Mouse (Mus musculus) macrophage (primary cell): ENCODE measurements around the gene Myl10. TPM values are rescaled to one million over a fixed set of nuclear protein-coding genes. Genes with fewer than 3 reads are reported as not detected.
"Not testable (repeated sequence)": the region's sequence is repeated elsewhere in the genome, so short reads cannot be mapped to it uniquely, and the experiment has no call there.

Source experiments
- H3K27ac ChIP-seq: fragments of 350-480 bp; formaldehyde crosslinking; 2 replicates; pipeline ENCODE4 v1.9.0; 2021
- H3K36me3 ChIP-seq: fragments of 350-480 bp; formaldehyde crosslinking; 2 replicates; pipeline ENCODE4 v1.9.0; 2021; ENCODE audit errors: inconsistent target
- H3K4me3 ChIP-seq: fragments of 350-480 bp; formaldehyde crosslinking; 2 replicates; pipeline ENCODE4 v1.9.0; 2021; ENCODE audit errors: inconsistent target
- H3K79me2 ChIP-seq: fragments of 350-480 bp; formaldehyde crosslinking; 2 replicates; pipeline ENCODE4 v1.9.0; 2021; ENCODE audit errors: inconsistent target
- WGBS: methylation state at CpG from one replicate; pipeline ENCODE4 v1.1.7; 2026; ENCODE audit warnings: inconsistent platforms; ENCODE audit not compliant: missing documents; 5-methylcytosine and 5-hydroxymethylcytosine counted together
- polyA plus RNA-seq: library from polyadenylated mRNA; stranded (reverse); fragments of 250-400 nt; gene quantifications from 3 replicates; pipeline ENCODE4 v1.2.4, GENCODE M21; 2018; ENCODE audit warnings: inconsistent platforms
- total RNA-seq, 78 experiments: library from RNA; depleted of rRNA; stranded (reverse); fragments of 250-400 nt; gene quantifications; 1 replicate in 9 of 78; 2 replicates in 24 of 78; 3 replicates in 43 of 78; 4 replicates in 2 of 78; pipeline ENCODE4 v1.2.4; 2018; ENCODE audit warnings: inconsistent platforms in 56 of 78

Gene Myl10
- not detected for total RNA-seq (2018; cell fraction: chromatin; rRNA removed)
- total RNA-seq (2018; cell fraction: cytosol; rRNA removed), result under 1 TPM in 1 of 26 experiments, not detected in 25; 0.39 TPM
- total RNA-seq (2018; cell fraction: nucleus; rRNA removed), result not detected
- polyA plus RNA-seq, result not detected in 3 replicates

- Histone ChIP-seq H3K36me3 (no peaks in the 10 kb centered on the region), H3K27ac (no peak within 1 kb of the TSS), H3K79me2 (no peaks in the 10 kb centered on the region), H3K4me3 (no peak within 1 kb of the TSS)
- WGBS, result 76% methylated on average over 4 of the region's 4 CpGs
These were observed at the start of gene Myl10 for GRCm38 (mm10) chr5:136692784-136693183. Gene Myl10, plus strand, starts transcription at chr5:136693146.

GRCm38 (mm10) chr5:136646731-136647328, 46.1 kb upstream of the Myl10 start:
- WGBS, result 81% methylated on average over 4 of the region's 4 CpGs
- H3K79me2 ChIP-seq, result no peaks in the 10 kb centered on the region

GRCm38 (mm10) chr5:136649071-136649470, 43.9 kb upstream of the Myl10 start:
- 79% methylated on average over 5 of the region's 5 CpGs for WGBS
- Histone ChIP-seq H3K36me3 (no peaks in the 10 kb centered on the region), H3K27ac (no peak overlapping the region), H3K79me2 (no peaks in the 10 kb centered on the region), H3K4me3 (no peak overlapping the region)

More at GRCm38 (mm10) chr5:136646731-136647328, 46.1 kb upstream of the Myl10 start:
- Histone ChIP-seq H3K27ac (no peak overlapping the region), H3K36me3 (no peaks in the 10 kb centered on the region), H3K4me3 (no peak overlapping the region)

- Histone ChIP-seq H3K79me2 (no peaks in the 10 kb centered on the region), H3K36me3 (no peaks in the 10 kb centered on the region), H3K27ac (no peak overlapping the region), H3K4me3 (no peak overlapping the region)
- 67% methylated on average over 5 of the region's 5 CpGs for WGBS
These were observed 43.3 kb upstream of the Myl10 start for GRCm38 (mm10) chr5:136649655-136650054.

- Histone ChIP-seq H3K27ac (no peak overlapping the region), H3K79me2 (no peaks in the 10 kb centered on the region), H3K36me3 (no peaks in the 10 kb centered on the region), H3K4me3 (no peak overlapping the region)
These were observed 38.5 kb upstream of the Myl10 start for GRCm38 (mm10) chr5:136654481-136654880.

- 94% methylated on average over 10 of the region's 10 CpGs for WGBS
- Histone ChIP-seq H3K36me3 (no peaks in the 10 kb centered on the region), H3K27ac (no peak overlapping the region)
These were observed 36.0 kb upstream of the Myl10 start for GRCm38 (mm10) chr5:136656830-136657395.

GRCm38 (mm10) chr5:136660721-136661120, 32.2 kb upstream of the Myl10 start:
- H3K4me3 ChIP-seq, H3K36me3 ChIP-seq, H3K79me2 ChIP-seq, H3K27ac ChIP-seq: not testable (repeated sequence)
- WGBS, result 89% methylated on average over 5 of the region's 5 CpGs

More at GRCm38 (mm10) chr5:136656830-136657395, 36.0 kb upstream of the Myl10 start:
- Histone ChIP-seq H3K79me2 (no peaks in the 10 kb centered on the region), H3K4me3 (no peak overlapping the region)

GRCm38 (mm10) chr5:136662281-136662680, 30.7 kb upstream of the Myl10 start:
- Histone ChIP-seq H3K27ac (no peak overlapping the region), H3K79me2 (no peaks in the 10 kb centered on the region), H3K4me3 (no peak overlapping the region), H3K36me3 (no peaks in the 10 kb centered on the region)
- WGBS, result 94% methylated on average over 10 of the region's 10 CpGs

GRCm38 (mm10) chr5:136662822-136663221, 30.1 kb upstream of the Myl10 start:
- Histone ChIP-seq H3K27ac (no peak overlapping the region), H3K4me3 (no peak overlapping the region), H3K36me3 (no peaks in the 10 kb centered on the region), H3K79me2 (no peaks in the 10 kb centered on the region)
- 83% methylated on average over 1 of the region's 1 CpGs for WGBS

GRCm38 (mm10) chr5:136664497-136664896, 28.4 kb upstream of the Myl10 start:
- Histone ChIP-seq H3K27ac (no peak overlapping the region), H3K79me2 (no peaks in the 10 kb centered on the region), H3K4me3 (no peak overlapping the region), H3K36me3 (no peaks in the 10 kb centered on the region)
- WGBS, result 4% methylated on average over 9 of the region's 9 CpGs

- Histone ChIP-seq H3K36me3 (no peaks in the 10 kb centered on the region), H3K27ac (no peak overlapping the region), H3K4me3 (no peak overlapping the region), H3K79me2 (no peaks in the 10 kb centered on the region)
- 90% methylated on average over 18 of the region's 18 CpGs for WGBS
These were observed 16.5 kb upstream of the Myl10 start for GRCm38 (mm10) chr5:136676315-136677030.

- H3K27ac ChIP-seq, result no peak overlapping the region
- no peaks in the 10 kb centered on the region for H3K79me2 ChIP-seq
- WGBS, result 70% methylated on average over 6 of the region's 6 CpGs
- no peaks in the 10 kb centered on the region for H3K36me3 ChIP-seq
- H3K4me3 ChIP-seq, result no peak overlapping the region
These were observed 14.1 kb upstream of the Myl10 start for GRCm38 (mm10) chr5:136678840-136679348.

GRCm38 (mm10) chr5:136686349-136686748, 6.6 kb upstream of the Myl10 start:
- 96% methylated on average over 4 of the region's 4 CpGs for WGBS
- no peaks in the 10 kb centered on the region for H3K36me3 ChIP-seq
- H3K79me2 ChIP-seq, result no peaks in the 10 kb centered on the region
- no peak overlapping the region for H3K4me3 ChIP-seq
- H3K27ac ChIP-seq, result no peak overlapping the region

- no peaks in the 10 kb centered on the region for H3K36me3 ChIP-seq
- WGBS, result 86% methylated on average over 7 of the region's 7 CpGs
- H3K79me2 ChIP-seq, result no peaks in the 10 kb centered on the region
- H3K27ac ChIP-seq, result no peak overlapping the region
- no peak overlapping the region for H3K4me3 ChIP-seq
These were observed 5.4 kb upstream of the Myl10 start for GRCm38 (mm10) chr5:136687561-136687960.

GRCm38 (mm10) chr5:136688841-136689240, 4.1 kb upstream of the Myl10 start:
- no peaks in the 10 kb centered on the region for H3K79me2 ChIP-seq
- H3K4me3 ChIP-seq, result no peak overlapping the region
- H3K36me3 ChIP-seq, result no peaks in the 10 kb centered on the region
- 91% methylated on average over 6 of the region's 6 CpGs for WGBS
- H3K27ac ChIP-seq, result no peak overlapping the region
